Mouse (Mus musculus) spleen, postnatal 4 days (tissue): ENCODE results near the gene Trim12c.
"Not testable (repeated sequence)": the region's sequence is repeated elsewhere in the genome, so short reads cannot be mapped to it uniquely, and the experiment has no call there.

Experiments
- DNase-seq, 2 experiments: peaks; one replicate each; pipeline ENCODE4 v3.0.0; 2022; ENCODE audit warnings: low spot score in 2 of 2

Gene Trim12c

GRCm38 (mm10) chr7:104352717-104353599 lies at the start of gene Trim12c:
TSS of gene Trim12c (minus strand) at chr7:104353362.
- peak; percentile 63 to 74 for DNase-seq

- DNase-seq = no peak
These were observed 48.0 kb upstream of the Trim12c start for GRCm38 (mm10) chr7:104401140-104401539.

GRCm38 (mm10) chr7:104400698-104401097 lies 47.5 kb upstream of the Trim12c start, which contains the start of gene Trim30c:
TSS of gene Trim30c (minus strand) at chr7:104400837.
- no peak for DNase-seq

DNA sequence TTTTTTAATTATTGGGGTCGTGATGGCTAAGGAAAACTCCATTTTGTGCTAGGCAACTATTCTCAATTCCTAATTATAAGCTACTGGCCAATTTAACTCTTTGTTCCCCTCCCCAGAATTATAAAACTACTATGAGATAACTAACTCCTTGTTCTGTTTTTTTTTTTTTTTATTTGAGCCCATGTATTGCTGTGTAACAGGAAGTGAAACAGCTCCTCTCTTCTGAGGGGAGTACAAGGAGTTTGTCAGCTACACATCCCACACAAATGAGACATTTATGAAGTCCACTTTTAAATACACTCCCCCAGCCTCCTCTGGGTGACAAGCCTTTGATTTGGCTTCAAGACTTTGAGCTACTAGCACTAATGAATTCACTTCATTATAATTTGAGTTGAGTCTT lies 45.3 kb upstream of the Trim12c start:
- no peak for DNase-seq

GRCm38 (mm10) chr7:104369736-104370414 lies 16.7 kb upstream of the Trim12c start, which contains the start of gene Trim30b:
TSS of gene Trim30b (minus strand) at chr7:104369884.
- DNase-seq = peak in 1 of 2 experiments; percentile 36

DNA sequence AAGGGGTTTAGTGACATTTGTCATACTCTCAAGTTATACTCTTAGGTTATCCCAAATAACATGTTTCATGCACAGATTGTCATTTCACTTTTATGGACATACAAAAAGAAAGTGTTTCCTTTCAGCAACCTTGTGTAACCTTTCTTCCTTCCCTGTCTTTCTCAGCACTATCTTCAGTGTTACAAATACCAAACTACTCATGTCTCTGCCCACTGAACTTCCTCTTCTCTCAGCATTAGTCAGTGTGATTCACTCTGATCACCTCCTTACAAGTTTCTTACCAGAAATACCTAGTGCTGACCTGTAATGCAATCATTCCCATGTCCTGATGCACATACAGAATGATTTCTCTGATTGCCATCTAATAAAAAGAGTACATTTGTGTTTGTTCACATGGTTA lies 13.2 kb upstream of the Trim12c start:
- DNase-seq = no peak

GRCm38 (mm10) chr7:104353600-104353967 lies 422 bp upstream of the Trim12c start:
- no peak for DNase-seq

DNA sequence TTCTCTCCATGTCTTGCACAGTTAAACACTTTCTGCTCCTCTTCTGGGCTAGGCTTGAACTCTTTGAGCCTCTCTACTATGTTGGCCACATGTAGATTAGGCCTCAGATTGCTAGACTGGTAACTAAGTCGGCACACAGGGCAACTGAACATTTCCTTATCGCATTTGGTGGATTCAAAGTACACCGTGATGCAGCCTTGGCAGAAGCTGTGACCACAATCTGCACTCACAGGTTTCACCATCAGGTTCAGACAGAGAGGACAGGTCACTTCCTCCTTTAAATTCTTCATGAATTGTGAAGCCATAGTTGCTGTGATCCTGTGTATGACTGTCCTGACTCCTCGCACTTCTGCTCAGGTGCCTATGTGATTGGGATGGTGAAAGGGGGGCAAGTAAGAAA lies 5.1 kb downstream of the Trim12c start:
- not testable (repeated sequence) for DNase-seq

DNA sequence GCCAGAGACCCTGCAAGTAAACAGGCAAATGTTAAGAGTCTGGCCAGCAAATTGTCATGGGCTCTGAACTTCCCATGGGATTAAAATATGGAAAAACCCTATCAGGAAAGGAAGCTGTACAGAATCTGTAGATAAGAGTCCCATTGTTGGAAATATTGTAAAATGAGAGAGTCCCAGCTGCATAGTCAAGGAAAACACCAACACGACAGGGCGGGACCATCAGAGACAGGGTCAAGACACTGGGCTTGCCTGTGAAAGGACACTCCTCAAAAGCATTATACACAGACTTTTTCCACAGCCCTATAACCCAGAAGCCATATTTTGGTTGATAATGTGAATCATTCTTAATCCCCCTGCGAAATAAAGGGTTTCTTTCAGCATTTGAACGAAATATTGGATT lies 12.4 kb downstream of the Trim12c start:
- not testable (repeated sequence) for DNase-seq

- DNase-seq = not testable (repeated sequence)
These were observed 17.6 kb downstream of the Trim12c start for GRCm38 (mm10) chr7:104335547-104335946.

DNA sequence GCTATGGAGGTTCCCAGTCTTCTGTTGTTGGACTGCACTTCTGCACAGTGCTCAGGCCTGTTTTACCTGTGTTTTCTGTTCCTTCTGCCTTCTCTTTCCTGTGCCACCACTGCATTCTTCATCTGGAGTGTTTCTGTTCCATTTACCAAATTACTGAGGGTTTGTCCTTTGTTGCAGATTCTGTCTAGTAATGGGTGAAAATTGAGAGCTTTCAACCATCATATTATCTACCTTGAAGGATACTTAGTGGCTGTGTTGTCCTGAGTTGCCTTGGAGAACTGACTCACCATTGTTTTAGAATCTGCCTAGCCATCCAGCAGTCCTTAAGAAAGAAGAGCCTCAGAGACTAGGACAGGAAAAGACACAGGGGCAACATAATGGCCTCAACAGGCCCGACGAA lies 24.0 kb downstream of the Trim12c start, which contains the start of gene Trim34b:
TSS of gene Trim34b (plus strand) at position 301 of the 400 bp plus-strand sequence.
- not testable (repeated sequence) for DNase-seq

DNA sequence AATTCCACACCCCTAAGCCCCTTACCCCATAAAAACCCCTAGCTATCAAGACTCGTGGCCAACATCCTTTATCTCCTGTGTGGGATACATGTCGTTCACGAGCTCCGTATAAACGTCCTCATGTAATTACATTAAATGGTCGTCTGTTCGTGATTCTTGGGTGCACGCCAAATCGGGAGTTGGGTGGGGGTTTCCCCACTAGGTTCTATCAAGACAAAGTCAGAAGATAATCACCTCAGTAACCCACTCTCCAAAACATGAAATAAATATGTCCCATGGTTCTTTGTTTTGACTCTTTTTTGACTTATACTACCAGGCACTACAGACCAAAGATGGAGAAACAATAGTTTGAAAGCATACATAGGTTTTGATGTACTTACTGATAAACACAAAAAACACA lies 31.1 kb downstream of the Trim12c start:
- no peak for DNase-seq

DNA sequence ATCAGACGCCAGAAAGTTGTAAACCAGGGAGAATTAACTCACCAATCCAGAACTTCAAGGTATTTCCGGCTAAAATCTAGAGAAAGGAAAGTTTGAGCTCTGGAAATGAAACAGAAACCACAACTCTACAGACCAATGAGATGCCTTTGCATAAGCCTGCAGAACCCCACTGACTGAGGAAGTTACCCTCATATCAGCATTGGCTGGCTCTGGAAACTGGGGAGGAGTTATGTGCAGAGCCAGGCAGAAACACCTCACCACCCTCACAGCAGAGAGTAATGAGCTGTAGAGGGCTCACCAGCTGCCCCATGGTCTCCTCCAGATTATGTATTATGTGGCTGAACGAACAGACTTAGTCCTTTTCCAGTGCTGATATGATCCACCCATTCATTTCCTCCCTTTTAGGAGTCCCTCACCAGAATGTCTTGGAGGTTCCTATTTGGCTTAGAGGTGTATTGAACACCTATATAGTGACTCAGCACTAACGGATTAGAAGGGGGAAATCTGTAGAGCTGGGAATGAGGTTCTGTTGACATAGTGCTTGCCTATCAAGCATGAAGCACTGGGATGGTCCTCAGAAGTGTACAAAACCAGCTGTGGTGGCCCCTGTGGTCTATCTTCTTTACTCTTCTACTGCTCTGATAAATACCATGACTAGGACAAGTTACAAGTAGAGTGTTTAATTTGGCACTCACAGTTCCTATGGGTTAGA lies 37.6 kb downstream of the Trim12c start, which contains the start of gene Trim12a:
TSS of gene Trim12a (minus strand) at position 98 of the 712 bp plus-strand sequence.
- DNase-seq = not testable (repeated sequence)

- DNase-seq = no peak
These were observed 38.3 kb downstream of the Trim12c start for GRCm38 (mm10) chr7:104314796-104315353.

DNA sequence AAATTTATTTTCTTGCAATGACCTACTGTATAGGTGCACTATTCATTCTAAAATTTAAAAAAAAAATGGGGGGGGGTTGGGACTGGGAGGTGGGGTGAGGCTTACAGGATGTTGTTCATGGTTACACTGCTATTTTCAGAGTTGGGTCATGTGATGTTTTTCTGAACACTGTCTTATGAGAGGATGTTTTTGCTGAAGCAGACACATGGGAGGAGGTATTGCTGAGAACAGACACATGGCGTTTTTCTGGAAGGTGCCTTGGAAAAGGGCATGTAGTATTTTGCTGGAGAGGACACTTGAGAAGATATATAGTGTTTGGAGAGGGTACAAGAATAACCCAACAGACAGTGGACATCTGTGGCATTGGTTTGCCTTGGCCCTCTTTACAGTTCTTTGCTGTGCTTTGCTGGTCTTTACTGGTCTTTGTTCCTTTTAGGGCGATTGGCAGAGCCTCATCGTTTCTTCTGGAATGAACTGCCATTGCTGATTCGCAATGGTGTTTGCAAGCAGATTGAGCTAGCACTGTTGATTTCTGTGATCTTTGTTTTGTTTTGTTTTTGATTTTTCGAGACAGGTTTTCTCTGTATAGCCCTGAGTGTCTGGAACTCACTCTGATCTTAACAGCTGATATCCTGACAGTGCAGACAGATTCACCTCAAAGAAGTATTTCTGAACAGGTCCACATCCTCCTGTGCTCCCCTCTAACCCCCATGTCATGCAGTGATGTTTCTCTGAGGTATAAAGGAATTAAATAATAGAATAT lies 61.3 kb downstream of the Trim12c start:
- no peak for DNase-seq

DNA sequence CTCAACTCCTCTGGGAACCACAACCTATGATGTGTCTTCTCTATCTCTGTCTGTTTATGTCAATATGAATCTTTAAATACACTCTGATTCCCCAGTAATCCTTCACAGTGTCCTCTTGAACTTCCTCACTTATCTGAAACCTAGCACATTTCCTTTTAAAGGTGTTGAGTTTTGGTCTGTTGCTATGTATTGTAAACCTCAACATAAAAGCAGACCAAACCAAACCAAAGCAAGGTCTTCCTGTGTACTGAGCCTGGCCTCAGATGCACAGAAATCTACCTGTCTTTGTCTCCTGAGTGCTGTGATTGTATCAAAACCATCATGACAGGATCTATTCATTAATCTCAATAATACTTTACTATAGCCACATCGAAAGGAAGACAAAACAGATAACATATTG lies 62.5 kb downstream of the Trim12c start:
- DNase-seq = no peak
